Mouse (Mus musculus): ENCODE measurements around the gene Luzp2.

DNA sequence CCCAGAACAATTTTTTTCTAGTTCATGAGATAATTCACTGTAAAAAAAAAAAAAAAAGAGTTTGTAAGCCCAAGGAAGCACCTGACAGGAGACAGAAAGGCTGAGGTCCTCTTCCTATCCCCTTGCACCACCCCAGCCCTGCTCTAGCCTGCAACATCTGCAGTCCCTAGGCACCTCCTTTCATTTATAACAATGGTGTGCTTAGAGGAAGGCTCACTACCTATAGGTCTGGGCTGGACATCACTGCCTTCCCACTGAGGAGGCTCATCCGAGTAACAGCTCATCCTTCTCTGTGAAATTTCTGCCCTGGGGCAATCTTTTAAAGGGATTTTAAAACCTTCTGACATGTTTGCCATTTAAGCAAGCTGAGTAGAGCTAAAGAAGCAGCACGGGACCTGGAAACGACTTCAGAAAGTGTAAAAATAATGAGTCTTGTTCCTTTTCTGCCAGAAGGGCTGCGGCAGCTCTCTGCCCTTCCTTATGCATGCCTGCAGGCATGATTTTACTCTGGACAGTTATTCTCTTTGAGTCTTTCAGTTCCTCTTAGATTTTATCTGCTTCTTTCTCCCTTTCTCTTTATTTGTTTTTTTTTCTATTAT, 174.0 kb downstream of the Luzp2 start:
- no peak for TF ChIP-seq CTCF (IDR thresholded peaks at IDR 0.05; ENCODE audit: control insufficient read depth, insufficient read depth, insufficient read length)
- no peak for TF ChIP-seq USF1 (IDR thresholded peaks at IDR 0.05; ENCODE audit: low read depth)
- no peak for TF ChIP-seq MYOG (IDR thresholded peaks at IDR 0.05; ENCODE audit: control insufficient read depth, extremely low read depth, insufficient read length)
- TF ChIP-seq MAX (IDR thresholded peaks at IDR 0.05): no peak
- TF ChIP-seq MYOD1 (IDR thresholded peaks at IDR 0.05; ENCODE audit: control insufficient read depth, insufficient read length, low read depth): no peak
- no peak for TF ChIP-seq CEBPB (IDR thresholded peaks at IDR 0.05; ENCODE audit: low read depth)
- no peak for TF ChIP-seq FOSL1 (IDR thresholded peaks at IDR 0.05; ENCODE audit: insufficient read depth, low read length, poor library complexity, severe bottlenecking)

Data from C2C12 (cell line).